Mouse (Mus musculus): Measurements from ENCODE around the gene Nol9. TPM values are rescaled to one million over a fixed set of nuclear protein-coding genes. Genes with fewer than 3 reads are reported as not detected.
"Not testable (repeated sequence)": the region's sequence is repeated elsewhere in the genome, so short reads cannot be mapped to it uniquely, and the experiment has no call there.

Gene Nol9
- total RNA-seq, 1 experiment, result 70.1 TPM

- H3K27ac ChIP-seq (ENCODE audit: insufficient read depth, low read depth, low read length, poor library complexity, severe bottlenecking), result no peak overlapping the region
- peak overlapping the region; percentile 57 to 82; a peak in 3 of 4 replicates for H3K4me3 ChIP-seq (ENCODE audit: insufficient read depth in 1 of 2, low read depth in 1 of 2, low read length in 2 of 2, poor library complexity in 1 of 2, severe bottlenecking in 1 of 2)
- no peak for DNase-seq (ENCODE audit: low read depth, low spot score)
- peaks cover 2 to 26% of the 10 kb centered on the region in 2 experiments; a peak in 2 of 4 replicates for H3K4me1 ChIP-seq (ENCODE audit: control insufficient read depth in 2 of 2, insufficient read depth in 2 of 2, low read length in 2 of 2, poor library complexity in 1 of 2)
- H3K9ac ChIP-seq (ENCODE audit: insufficient read depth, low read depth, low read length, poor library complexity, severe bottlenecking), result peak overlapping the region; percentile 25; the same call in 1 of the 2 replicates
- H3K9me3 ChIP-seq (ENCODE audit: control insufficient read depth, insufficient read depth, low read depth, low read length), result no peaks in the 10 kb centered on the region
- in situ Hi-C loops (cut with MboI; ENCODE audit: low sequenced_read_pairs in 2 of 2, unreplicated experiment in 2 of 2), result no loop called here
- no peak for TF ChIP-seq CHD2 (IDR thresholded peaks at IDR 0.05; ENCODE audit: low read depth, low read length)
- TF ChIP-seq ZC3H11A (IDR thresholded peaks at IDR 0.05; ENCODE audit: borderline replicate concordance, low read depth, low read length), result no peak
- no peak for TF ChIP-seq ZNF384 (IDR thresholded peaks at IDR 0.05; ENCODE audit: low read depth, low read length)
- no peak for TF ChIP-seq MAFK (IDR thresholded peaks at IDR 0.05; ENCODE audit: insufficient read depth, low read depth, low read length)
- TF ChIP-seq HCFC1 (IDR thresholded peaks at IDR 0.05; ENCODE audit: borderline replicate concordance, insufficient read depth, low read length), result no peak
- H3K36me3 ChIP-seq (ENCODE audit: control insufficient read depth, insufficient read depth, low read length, poor library complexity, severe bottlenecking), result peaks cover 19% of the 10 kb centered on the region; the same call in 1 of the 2 replicates
Observed at GRCm38 (mm10) chr4:152028456-152028855, 10.7 kb upstream of the Nol9 start.

DNA sequence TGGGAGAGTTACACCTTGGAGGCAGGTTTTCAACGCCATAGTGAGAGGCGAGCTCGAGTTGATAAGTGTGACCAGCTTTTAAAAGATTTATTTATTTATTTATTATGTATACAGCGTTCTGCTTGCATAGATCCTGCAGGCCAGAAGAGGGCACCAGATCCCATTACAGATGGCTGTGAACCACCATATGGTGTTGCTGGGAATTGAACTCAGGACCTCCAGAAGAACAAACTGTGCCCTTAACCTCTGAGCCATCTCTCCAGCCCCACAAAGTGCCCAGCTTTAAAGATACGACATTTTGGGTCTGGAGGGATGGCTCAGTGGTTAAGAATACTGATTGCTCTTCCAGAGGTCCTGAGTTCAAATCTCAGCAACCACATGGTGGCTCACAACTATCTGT lies 10.0 kb upstream of the Nol9 start:
- H3K36me3 ChIP-seq (ENCODE audit: control insufficient read depth, insufficient read depth, low read length, poor library complexity, severe bottlenecking), result peaks cover 18% of the 10 kb centered on the region; the same call in 1 of the 2 replicates
- H3K27ac ChIP-seq (ENCODE audit: insufficient read depth, low read depth, low read length, poor library complexity, severe bottlenecking), result no peak overlapping the region
- H3K4me1 ChIP-seq (ENCODE audit: control insufficient read depth in 2 of 2, insufficient read depth in 2 of 2, low read length in 2 of 2, poor library complexity in 1 of 2), result peaks cover 2 to 26% of the 10 kb centered on the region in 2 experiments; a peak in 2 of 4 replicates
- H3K4me3 ChIP-seq (ENCODE audit: insufficient read depth in 1 of 2, low read depth in 1 of 2, low read length in 2 of 2, poor library complexity in 1 of 2, severe bottlenecking in 1 of 2), result no peak overlapping the region
- no peaks in the 10 kb centered on the region for H3K9me3 ChIP-seq (ENCODE audit: control insufficient read depth, insufficient read depth, low read depth, low read length)
- H3K9ac ChIP-seq (ENCODE audit: insufficient read depth, low read depth, low read length, poor library complexity, severe bottlenecking), result no peak overlapping the region
- DNase-seq (ENCODE audit: low read depth, low spot score), result no peak
- TF ChIP-seq ZC3H11A (IDR thresholded peaks at IDR 0.05; ENCODE audit: borderline replicate concordance, low read depth, low read length), result no peak
- in situ Hi-C loops (cut with MboI; ENCODE audit: low sequenced_read_pairs in 2 of 2, unreplicated experiment in 2 of 2), result no loop called here

DNA sequence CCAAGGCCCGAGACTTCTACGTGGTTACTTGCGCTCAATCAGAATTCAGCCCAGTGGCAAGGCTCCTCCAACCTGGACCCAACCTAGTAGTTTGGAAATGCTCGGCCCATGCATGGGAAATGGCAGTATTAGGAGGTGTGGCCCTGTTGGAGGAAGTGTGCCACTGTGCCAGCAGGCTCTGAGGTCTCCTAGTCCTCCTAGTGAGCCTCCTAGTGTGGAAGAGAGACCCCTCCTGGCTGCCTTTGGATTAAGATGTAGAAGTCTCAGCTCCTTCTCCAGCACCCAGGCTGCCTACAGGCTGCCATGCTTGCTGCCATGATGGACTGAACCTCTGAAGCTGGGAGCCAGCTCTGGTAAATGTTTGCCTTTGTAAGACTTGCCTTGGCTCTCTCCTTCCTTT lies 9.1 kb upstream of the Nol9 start:
- Histone ChIP-seq H3K4me1 (ENCODE audit: control insufficient read depth in 2 of 2, insufficient read depth in 2 of 2, low read length in 2 of 2, poor library complexity in 1 of 2) (peaks cover 2 to 26% of the 10 kb centered on the region in 2 experiments; a peak in 2 of 4 replicates), H3K36me3 (ENCODE audit: control insufficient read depth, insufficient read depth, low read length, poor library complexity, severe bottlenecking) (peaks cover 15% of the 10 kb centered on the region; the same call in 1 of the 2 replicates), H3K27ac (ENCODE audit: insufficient read depth, low read depth, low read length, poor library complexity, severe bottlenecking) (no peak overlapping the region), H3K9ac (ENCODE audit: insufficient read depth, low read depth, low read length, poor library complexity, severe bottlenecking) (no peak overlapping the region), H3K9me3 (ENCODE audit: control insufficient read depth, insufficient read depth, low read depth, low read length) (no peaks in the 10 kb centered on the region), H3K4me3 (ENCODE audit: insufficient read depth in 1 of 2, low read depth in 1 of 2, low read length in 2 of 2, poor library complexity in 1 of 2, severe bottlenecking in 1 of 2) (no peak overlapping the region)
- DNase-seq (ENCODE audit: low read depth, low spot score), result no peak
- in situ Hi-C loops (cut with MboI; ENCODE audit: low sequenced_read_pairs in 2 of 2, unreplicated experiment in 2 of 2), result no loop called here
- TF ChIP-seq MAFK (IDR thresholded peaks at IDR 0.05; ENCODE audit: insufficient read depth, low read depth, low read length) (no peak), ZNF384 (IDR thresholded peaks at IDR 0.05; ENCODE audit: low read depth, low read length) (no peak), CHD2 (IDR thresholded peaks at IDR 0.05; ENCODE audit: low read depth, low read length) (no peak), HCFC1 (IDR thresholded peaks at IDR 0.05; ENCODE audit: borderline replicate concordance, insufficient read depth, low read length) (no peak), ZC3H11A (IDR thresholded peaks at IDR 0.05; ENCODE audit: borderline replicate concordance, low read depth, low read length) (no peak)

- Histone ChIP-seq H3K9ac (ENCODE audit: insufficient read depth, low read depth, low read length, poor library complexity, severe bottlenecking) (no peak overlapping the region), H3K9me3 (ENCODE audit: control insufficient read depth, insufficient read depth, low read depth, low read length) (no peaks in the 10 kb centered on the region), H3K36me3 (ENCODE audit: control insufficient read depth, insufficient read depth, low read length, poor library complexity, severe bottlenecking) (peaks cover 2% of the 10 kb centered on the region; the same call in 1 of the 2 replicates), H3K27ac (ENCODE audit: insufficient read depth, low read depth, low read length, poor library complexity, severe bottlenecking) (no peak overlapping the region), H3K4me3 (ENCODE audit: insufficient read depth in 1 of 2, low read depth in 1 of 2, low read length in 2 of 2, poor library complexity in 1 of 2, severe bottlenecking in 1 of 2) (no peak overlapping the region), H3K4me1 (ENCODE audit: control insufficient read depth in 2 of 2, insufficient read depth in 2 of 2, low read length in 2 of 2, poor library complexity in 1 of 2) (peaks cover 2 to 20% of the 10 kb centered on the region in 2 experiments; a peak in 1 of 4 replicates)
- DNase-seq (ENCODE audit: low read depth, low spot score), result no peak
- no peak for TF ChIP-seq ZNF384 (IDR thresholded peaks at IDR 0.05; ENCODE audit: low read depth, low read length)
- TF ChIP-seq CHD2 (IDR thresholded peaks at IDR 0.05; ENCODE audit: low read depth, low read length), result no peak
- in situ Hi-C loops (cut with MboI; ENCODE audit: low sequenced_read_pairs in 2 of 2, unreplicated experiment in 2 of 2), result no loop called here
Observed at GRCm38 (mm10) chr4:152032922-152033321, 6.2 kb upstream of the Nol9 start.

GRCm38 (mm10) chr4:152036464-152036863 lies 2.7 kb upstream of the Nol9 start:
- H3K36me3 ChIP-seq (ENCODE audit: control insufficient read depth, insufficient read depth, low read length, poor library complexity, severe bottlenecking); H3K9ac ChIP-seq (ENCODE audit: insufficient read depth, low read depth, low read length, poor library complexity, severe bottlenecking); DNase-seq (ENCODE audit: low read depth, low spot score); H3K27ac ChIP-seq (ENCODE audit: insufficient read depth, low read depth, low read length, poor library complexity, severe bottlenecking); in situ Hi-C loops (cut with MboI; ENCODE audit: low sequenced_read_pairs in 2 of 2, unreplicated experiment in 2 of 2); H3K4me3 ChIP-seq (ENCODE audit: insufficient read depth in 1 of 2, low read depth in 1 of 2, low read length in 2 of 2, poor library complexity in 1 of 2, severe bottlenecking in 1 of 2); H3K9me3 ChIP-seq (ENCODE audit: control insufficient read depth, insufficient read depth, low read depth, low read length): not testable (repeated sequence)
- H3K4me1 ChIP-seq (ENCODE audit: control insufficient read depth in 2 of 2, insufficient read depth in 2 of 2, low read length in 2 of 2, poor library complexity in 1 of 2), result peaks cover 2 to 26% of the 10 kb centered on the region in 2 experiments; a peak in 1 of 4 replicates
